Mouse (Mus musculus): ENCODE measurements around the gene Adgrd1.
"Not testable (repeated sequence)": the region's sequence is repeated elsewhere in the genome, so short reads cannot be mapped to it uniquely, and the experiment has no call there.

Adgrd1 gene

GRCm38 (mm10) chr5:129094236-129094635 lies 2.3 kb upstream of the Adgrd1 start:
- DNase-seq: no peak

GRCm38 (mm10) chr5:129104043-129104442 lies 7.5 kb downstream of the Adgrd1 start:
- no peak for DNase-seq

- DNase-seq: no peak
Measured at GRCm38 (mm10) chr5:129111729-129112128, 15.2 kb downstream of the Adgrd1 start.

GRCm38 (mm10) chr5:129113741-129114476 lies 17.4 kb downstream of the Adgrd1 start:
- DNase-seq: peak; percentile 43

- DNase-seq: no peak
Measured at GRCm38 (mm10) chr5:129116299-129116698, 19.7 kb downstream of the Adgrd1 start.

- no peak for DNase-seq
Measured at GRCm38 (mm10) chr5:129117593-129118113, 21.1 kb downstream of the Adgrd1 start.

- DNase-seq: no peak
Measured at GRCm38 (mm10) chr5:129118523-129118922, 22.0 kb downstream of the Adgrd1 start.

- no peak for DNase-seq
Measured at GRCm38 (mm10) chr5:129119146-129119545, 22.6 kb downstream of the Adgrd1 start.

GRCm38 (mm10) chr5:129121654-129122285 lies 25.2 kb downstream of the Adgrd1 start:
- no peak for DNase-seq

- no peak for DNase-seq
Measured at GRCm38 (mm10) chr5:129122491-129122890, 25.9 kb downstream of the Adgrd1 start.

GRCm38 (mm10) chr5:129124070-129124828 lies 27.7 kb downstream of the Adgrd1 start:
- no peak for DNase-seq

- DNase-seq: not testable (repeated sequence)
Measured at GRCm38 (mm10) chr5:129128310-129128709, 31.8 kb downstream of the Adgrd1 start.

- no peak for DNase-seq
Measured at GRCm38 (mm10) chr5:129130301-129130700, 33.8 kb downstream of the Adgrd1 start.

- peak; percentile 50 for DNase-seq
Measured at GRCm38 (mm10) chr5:129137405-129137804, 40.9 kb downstream of the Adgrd1 start.

- DNase-seq: peak; percentile 56
Measured at GRCm38 (mm10) chr5:129138576-129138975, 42.0 kb downstream of the Adgrd1 start.

- DNase-seq: no peak
Measured at GRCm38 (mm10) chr5:129142801-129143200, 46.3 kb downstream of the Adgrd1 start.

GRCm38 (mm10) chr5:129145307-129145935 lies 48.9 kb downstream of the Adgrd1 start:
- no peak for DNase-seq

GRCm38 (mm10) chr5:129146892-129147509 lies 50.5 kb downstream of the Adgrd1 start:
- DNase-seq: no peak

- DNase-seq: no peak
Measured at GRCm38 (mm10) chr5:129148485-129148884, 51.9 kb downstream of the Adgrd1 start.

- DNase-seq: no peak
Measured at GRCm38 (mm10) chr5:129155023-129155901, 58.7 kb downstream of the Adgrd1 start.

GRCm38 (mm10) chr5:129155902-129156311 lies 59.4 kb downstream of the Adgrd1 start:
- no peak for DNase-seq

Data from right cerebral cortex, postnatal 14 days (tissue).